Mouse (Mus musculus) bone marrow, adult 2 months (tissue): ENCODE results near the gene Ank2.

Experiments used
- CTCF ChIP-seq: fragments of 200-500 bp; IDR thresholded peaks from 2 replicates; pipeline ENCODE4 v1.5.1; 2011; ENCODE audit warnings: low read length, control low read depth; ENCODE audit not compliant: control insufficient read depth, insufficient read depth
- POLR2A ChIP-seq: fragments of 200-500 bp; IDR thresholded peaks from 2 replicates; pipeline ENCODE4 v1.6.1; 2011; ENCODE audit warnings: low read depth, mild to moderate bottlenecking, control low read depth, low read length, borderline replicate concordance; ENCODE audit not compliant: control insufficient read depth

DNA sequence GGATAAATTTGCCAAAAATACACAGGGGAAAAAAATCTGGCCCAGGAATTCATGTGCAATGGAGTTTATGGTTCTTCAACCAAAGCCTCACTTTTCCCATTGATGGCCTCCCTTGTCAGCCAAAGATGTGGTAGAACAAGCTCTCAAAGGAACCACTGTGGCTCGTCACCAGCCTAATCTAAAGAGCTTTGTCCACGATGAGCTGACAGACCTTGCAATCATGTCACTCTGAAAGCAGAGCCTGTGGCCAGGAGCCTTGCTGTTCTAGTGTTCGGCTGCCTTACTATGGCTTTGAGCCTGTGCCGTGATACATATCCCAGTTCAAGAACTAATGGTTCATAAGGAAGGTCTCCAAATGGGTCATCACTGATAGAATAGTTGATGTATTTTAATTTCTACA, 196.1 kb downstream of the Ank2 start:
- TF ChIP-seq CTCF (no peak), POLR2A (no peak)
